Mouse (Mus musculus): ENCODE data around the gene Cnga4. TPM values are rescaled to one million over a fixed set of nuclear protein-coding genes. Genes with fewer than 3 reads are reported as not detected.
"Not testable (repeated sequence)": the region's sequence is repeated elsewhere in the genome, so short reads cannot be mapped to it uniquely, and the experiment has no call there.

Gene Cnga4
- polyA plus RNA-seq, 1 experiment: not detected

- peaks cover 12% of the 10 kb centered on the region for H3K9me3 ChIP-seq (ENCODE audit: control insufficient read depth, low read length)
- H3K4me1 ChIP-seq (ENCODE audit: control insufficient read depth): no peaks in the 10 kb centered on the region
- H3K4me3 ChIP-seq (replicated peaks): no peak overlapping the region
- no peak for TF ChIP-seq GATA1 (IDR thresholded peaks at IDR 0.05; ENCODE audit: low read length)
- no peak for TF ChIP-seq TAL1 (IDR thresholded peaks at IDR 0.05; ENCODE audit: low read length)
- peaks cover 4% of the 10 kb centered on the region; the same call in 1 of the 2 replicates for H3K27me3 ChIP-seq (ENCODE audit: control insufficient read depth)
- no peaks in the 10 kb centered on the region for H3K36me3 ChIP-seq (ENCODE audit: control insufficient read depth)
Observed at GRCm38 (mm10) chr7:105432058-105432457, 27.7 kb downstream of the Cnga4 start.

- no peak for TF ChIP-seq GATA1 (IDR thresholded peaks at IDR 0.05; ENCODE audit: low read length)
- no peak for TF ChIP-seq TAL1 (IDR thresholded peaks at IDR 0.05; ENCODE audit: low read length)
- H3K36me3 ChIP-seq (ENCODE audit: control insufficient read depth): no peaks in the 10 kb centered on the region
- no peaks in the 10 kb centered on the region for H3K4me1 ChIP-seq (ENCODE audit: control insufficient read depth)
- H3K27me3 ChIP-seq (ENCODE audit: control insufficient read depth): no peaks in the 10 kb centered on the region
- peaks cover 12% of the 10 kb centered on the region for H3K9me3 ChIP-seq (ENCODE audit: control insufficient read depth, low read length)
- no peak overlapping the region for H3K4me3 ChIP-seq (replicated peaks)
Observed at GRCm38 (mm10) chr7:105433859-105434258, 29.5 kb downstream of the Cnga4 start.

GRCm38 (mm10) chr7:105434798-105435197 lies 30.4 kb downstream of the Cnga4 start:
- Histone ChIP-seq H3K27me3 (ENCODE audit: control insufficient read depth) (no peaks in the 10 kb centered on the region), H3K9me3 (ENCODE audit: control insufficient read depth, low read length) (peaks cover 12% of the 10 kb centered on the region), H3K4me1 (ENCODE audit: control insufficient read depth) (no peaks in the 10 kb centered on the region), H3K4me3 (replicated peaks) (no peak overlapping the region), H3K36me3 (ENCODE audit: control insufficient read depth) (no peaks in the 10 kb centered on the region)
- no peak for TF ChIP-seq GATA1 (IDR thresholded peaks at IDR 0.05; ENCODE audit: low read length)
- TF ChIP-seq TAL1 (IDR thresholded peaks at IDR 0.05; ENCODE audit: low read length): no peak

- TF ChIP-seq GATA1 (IDR thresholded peaks at IDR 0.05; ENCODE audit: low read length): no peak
- TF ChIP-seq TAL1 (IDR thresholded peaks at IDR 0.05; ENCODE audit: low read length): no peak
- Histone ChIP-seq H3K27me3 (ENCODE audit: control insufficient read depth) (no peaks in the 10 kb centered on the region), H3K36me3 (ENCODE audit: control insufficient read depth) (no peaks in the 10 kb centered on the region), H3K4me1 (ENCODE audit: control insufficient read depth) (no peaks in the 10 kb centered on the region), H3K9me3 (ENCODE audit: control insufficient read depth, low read length) (peaks cover 12% of the 10 kb centered on the region), H3K4me3 (replicated peaks) (no peak overlapping the region)
Observed at GRCm38 (mm10) chr7:105437979-105438772, 33.8 kb downstream of the Cnga4 start.

- Histone ChIP-seq H3K9me3 (ENCODE audit: control insufficient read depth, low read length) (no peaks in the 10 kb centered on the region), H3K36me3 (ENCODE audit: control insufficient read depth) (no peaks in the 10 kb centered on the region), H3K4me1 (ENCODE audit: control insufficient read depth) (no peaks in the 10 kb centered on the region), H3K4me3 (replicated peaks) (no peak overlapping the region), H3K27me3 (ENCODE audit: control insufficient read depth) (no peaks in the 10 kb centered on the region)
- TF ChIP-seq GATA1 (IDR thresholded peaks at IDR 0.05; ENCODE audit: low read length): no peak
- no peak for TF ChIP-seq TAL1 (IDR thresholded peaks at IDR 0.05; ENCODE audit: low read length)
Observed at GRCm38 (mm10) chr7:105441426-105441825, 37.1 kb downstream of the Cnga4 start.

GRCm38 (mm10) chr7:105445076-105445475 lies 40.7 kb downstream of the Cnga4 start:
- no peaks in the 10 kb centered on the region for H3K4me1 ChIP-seq (ENCODE audit: control insufficient read depth)
- TF ChIP-seq TAL1 (IDR thresholded peaks at IDR 0.05; ENCODE audit: low read length): no peak
- no peak for TF ChIP-seq GATA1 (IDR thresholded peaks at IDR 0.05; ENCODE audit: low read length)
- no peaks in the 10 kb centered on the region for H3K9me3 ChIP-seq (ENCODE audit: control insufficient read depth, low read length)
- H3K36me3 ChIP-seq (ENCODE audit: control insufficient read depth): no peaks in the 10 kb centered on the region
- no peak overlapping the region for H3K4me3 ChIP-seq (replicated peaks)
- H3K27me3 ChIP-seq (ENCODE audit: control insufficient read depth): no peaks in the 10 kb centered on the region

- H3K4me1 ChIP-seq (ENCODE audit: control insufficient read depth); H3K27me3 ChIP-seq (ENCODE audit: control insufficient read depth); H3K36me3 ChIP-seq (ENCODE audit: control insufficient read depth); H3K9me3 ChIP-seq (ENCODE audit: control insufficient read depth, low read length); H3K4me3 ChIP-seq (replicated peaks): not testable (repeated sequence)
Observed at GRCm38 (mm10) chr7:105453345-105453744, 49.0 kb downstream of the Cnga4 start.

Other genes starting within 250 kb of the Cnga4 start
- not detected in 2 replicates for gene Olfr684, start 240.9 kb upstream of the Cnga4 start, polyA plus RNA-seq (2012)
- not detected in 2 replicates for gene Olfr685, start 218.6 kb upstream of the Cnga4 start, polyA plus RNA-seq (2012)
- gene Olfr686, start 197.1 kb upstream of the Cnga4 start, polyA plus RNA-seq (2012): not detected in 2 replicates
- not detected in 2 replicates for gene Olfr688, start 116.5 kb upstream of the Cnga4 start, polyA plus RNA-seq (2012)
- not detected in 2 replicates for gene Olfr689, start 93.4 kb upstream of the Cnga4 start, polyA plus RNA-seq (2012)
- gene Olfr690, start 70.5 kb upstream of the Cnga4 start, polyA plus RNA-seq (2012): not detected in 2 replicates
- gene Olfr691, start 62.3 kb upstream of the Cnga4 start, polyA plus RNA-seq (2012): not detected in 2 replicates
- not detected in 2 replicates for gene Olfr692, start 36.3 kb upstream of the Cnga4 start, polyA plus RNA-seq (2012)
- not detected in 2 replicates for gene Gm5901, start 29.5 kb upstream of the Cnga4 start, polyA plus RNA-seq (2012)
- gene Fam160a2, start 4.5 kb upstream of the Cnga4 start, polyA plus RNA-seq (2012): 3.4 and 4.0 TPM in 2 replicates
- gene Cckbr, start 21.2 kb downstream of the Cnga4 start, polyA plus RNA-seq (2012): not detected in 2 replicates
- 0.07 TPM in 1 of 2 replicates, not detected in the other for gene Cavin3, start 77.7 kb downstream of the Cnga4 start, polyA plus RNA-seq (2012)
- gene Smpd1, start 149.8 kb downstream of the Cnga4 start, polyA plus RNA-seq (2012): 2.2 and 2.8 TPM in 2 replicates
- gene Apbb1, start 177.1 kb downstream of the Cnga4 start, polyA plus RNA-seq (2012): 0.01 and 0.19 TPM in 2 replicates
- gene Hpx, start 195.6 kb downstream of the Cnga4 start, polyA plus RNA-seq (2012): not detected in 2 replicates
- 0.06 and 0.10 TPM in 2 replicates for gene Trim3, start 229.0 kb downstream of the Cnga4 start, polyA plus RNA-seq (2012)
- gene Timm10b, start 235.5 kb downstream of the Cnga4 start, polyA plus RNA-seq (2012): 24.4 and 28.7 TPM in 2 replicates
- 1.5 and 1.7 TPM in 2 replicates for gene Arfip2, start 235.8 kb downstream of the Cnga4 start, polyA plus RNA-seq (2012)
- gene Gm45799, start 236.0 kb downstream of the Cnga4 start, polyA plus RNA-seq (2012): 2.6 and 14.1 TPM in 2 replicates
- not detected in 2 replicates for gene Dnhd1, start 246.3 kb downstream of the Cnga4 start, polyA plus RNA-seq (2012)

Measured in erythroblast, embryonic 14.5 days (primary cell).